Mouse (Mus musculus) layer of hippocampus, adult 11-12 months (tissue): ENCODE results near the gene Atp1a3.
"Not testable (repeated sequence)": the region's sequence is repeated elsewhere in the genome, so short reads cannot be mapped to it uniquely, and the experiment has no call there.

Source experiments
- DNase-seq: peaks from one replicate; pipeline ENCODE4 v3.0.0; 2022; ENCODE audit warnings: low spot score

The Atp1a3 gene

DNA sequence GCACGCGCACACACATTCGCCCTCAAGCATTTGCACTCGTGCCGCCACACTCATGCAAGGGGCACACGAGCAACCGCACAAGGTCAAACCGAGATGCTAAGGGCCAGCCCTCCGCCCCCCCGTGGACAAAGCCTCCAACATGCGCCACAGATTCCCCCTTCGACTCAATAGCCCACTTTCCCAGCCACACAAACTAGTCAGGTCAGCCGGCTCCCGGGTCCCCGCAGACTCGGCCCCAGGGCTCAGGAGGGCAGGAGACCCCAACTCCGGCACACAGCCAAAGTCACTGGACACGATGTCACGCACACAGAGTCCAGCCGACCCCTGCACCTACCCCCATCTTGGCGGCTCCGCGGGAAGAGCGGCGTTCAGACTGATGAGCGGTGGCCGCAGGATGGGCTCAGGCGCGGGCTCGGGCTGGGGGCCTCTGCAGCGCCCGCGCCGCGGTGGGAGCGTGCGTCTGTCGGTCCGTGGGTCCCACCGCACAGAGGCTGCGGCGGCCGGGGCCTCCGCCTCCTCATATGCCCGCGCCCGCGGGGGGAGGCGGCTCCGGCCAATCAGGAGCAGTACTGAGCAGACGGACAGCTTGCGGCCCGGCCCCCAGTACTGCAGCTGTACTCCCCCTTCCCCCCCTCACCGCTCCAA, at the start of gene Atp1a3:
Gene Atp1a3, minus strand, starts transcription at position 538 of the 645 bp plus-strand sequence.
- peak; percentile 84 for DNase-seq

DNA sequence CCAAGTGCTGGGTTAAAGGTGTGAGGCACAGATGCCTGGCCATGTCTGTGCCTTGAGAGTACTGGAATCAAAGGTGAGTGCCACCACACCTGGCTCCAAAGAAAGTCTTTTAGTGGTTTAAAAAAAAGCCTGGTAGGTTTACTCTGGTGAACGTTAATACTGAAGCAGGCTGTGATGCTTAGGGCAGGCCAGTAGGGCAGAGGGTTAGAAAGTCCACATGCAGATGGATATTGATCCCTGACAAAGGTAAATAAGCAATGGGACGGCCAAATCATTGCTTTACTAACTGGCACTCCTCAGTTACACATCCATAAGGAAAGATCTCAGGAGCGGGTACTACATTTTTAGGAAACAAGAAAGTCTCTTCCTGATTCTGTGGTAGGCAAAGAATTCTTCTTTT, 46.8 kb upstream of the Atp1a3 start:
- no peak for DNase-seq

DNA sequence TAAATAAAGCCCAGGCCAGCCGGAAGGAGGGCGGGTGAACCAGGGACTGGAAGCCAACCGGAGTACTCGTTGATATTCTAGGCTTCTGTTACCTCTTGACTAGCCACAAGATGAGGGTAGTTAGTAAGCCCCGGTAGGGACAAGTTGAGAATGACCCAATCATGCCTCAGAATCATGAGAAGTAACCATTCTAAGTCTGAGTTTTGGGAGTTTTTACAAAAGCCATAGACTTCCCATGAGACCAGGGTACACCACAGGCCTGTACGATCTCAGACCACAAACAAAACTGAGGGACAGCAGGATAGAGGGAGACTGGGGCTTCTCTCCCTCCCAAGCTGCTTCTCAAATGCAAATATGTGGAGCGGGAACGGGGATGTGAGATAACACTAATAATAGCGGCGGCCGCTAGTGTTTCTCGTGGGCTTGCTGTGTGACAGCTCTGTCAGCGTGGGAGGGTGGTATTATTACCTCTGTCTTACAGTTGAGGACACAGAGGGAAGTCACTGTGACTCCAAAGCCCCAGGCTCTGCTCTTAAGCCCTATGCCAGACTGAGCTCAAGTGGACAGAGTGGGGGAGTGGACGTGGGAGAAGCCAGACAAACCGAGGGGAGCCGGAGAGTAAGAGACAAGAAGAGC, 43.7 kb upstream of the Atp1a3 start:
- no peak for DNase-seq

DNA sequence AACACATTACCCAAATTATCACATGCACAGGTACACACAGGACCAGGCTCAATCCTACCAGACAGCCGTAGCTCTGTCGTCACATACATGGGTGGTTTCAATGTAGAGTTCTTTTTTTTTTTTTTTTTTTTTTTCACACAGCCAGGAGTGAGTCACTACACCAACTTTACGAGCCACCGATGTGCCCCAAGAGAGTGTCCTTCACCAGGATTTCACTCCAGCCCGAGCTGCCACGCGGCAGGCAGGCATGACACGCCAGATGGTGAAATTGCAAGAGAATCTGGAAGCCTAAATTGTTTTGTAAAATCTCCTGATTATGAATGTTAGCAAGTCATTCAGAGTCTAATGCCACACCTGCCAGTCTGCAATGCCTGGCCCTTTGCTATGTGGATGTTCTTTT, 41.6 kb upstream of the Atp1a3 start:
- peak; percentile 72 for DNase-seq

DNA sequence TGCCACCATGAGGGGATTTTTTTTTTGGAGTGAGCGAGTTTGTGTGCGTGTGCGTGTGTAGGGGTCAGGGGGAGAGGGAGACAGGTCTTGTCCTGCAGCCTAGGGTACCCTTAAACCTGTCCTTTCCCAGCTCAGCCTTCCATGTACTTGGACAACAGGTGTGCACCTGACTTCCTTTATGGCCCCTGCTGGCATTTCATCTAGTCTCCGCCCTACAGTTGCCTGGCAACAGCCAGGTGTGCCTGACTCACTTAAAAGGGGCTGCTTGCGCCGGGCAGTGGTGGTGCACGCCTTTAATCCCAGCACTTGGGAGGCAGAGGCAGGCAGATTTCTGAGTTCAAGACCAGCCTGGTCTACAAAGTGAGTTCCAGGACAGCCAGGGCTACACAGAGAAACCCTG, 38.8 kb upstream of the Atp1a3 start:
- not testable (repeated sequence) for DNase-seq

DNA sequence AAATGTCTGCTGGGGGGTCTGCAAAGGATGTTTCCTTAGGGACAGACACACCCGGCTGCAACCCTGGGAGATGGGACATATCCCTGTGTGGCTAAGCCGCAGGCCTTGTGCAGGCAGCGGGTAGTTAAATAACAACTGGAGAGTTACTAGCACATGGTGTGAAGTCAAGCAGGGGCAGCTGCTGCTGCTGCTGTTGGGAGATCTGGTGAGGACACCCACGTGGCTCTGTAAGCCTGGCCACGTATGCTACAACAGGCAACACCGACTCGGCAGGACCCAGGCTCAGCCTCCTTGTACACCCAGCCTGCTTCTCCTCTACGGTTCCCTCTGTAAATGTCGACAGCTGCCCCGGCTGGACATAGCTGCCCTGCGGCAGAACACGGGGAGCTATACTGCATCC, 36.2 kb upstream of the Atp1a3 start:
- DNase-seq: no peak

DNA sequence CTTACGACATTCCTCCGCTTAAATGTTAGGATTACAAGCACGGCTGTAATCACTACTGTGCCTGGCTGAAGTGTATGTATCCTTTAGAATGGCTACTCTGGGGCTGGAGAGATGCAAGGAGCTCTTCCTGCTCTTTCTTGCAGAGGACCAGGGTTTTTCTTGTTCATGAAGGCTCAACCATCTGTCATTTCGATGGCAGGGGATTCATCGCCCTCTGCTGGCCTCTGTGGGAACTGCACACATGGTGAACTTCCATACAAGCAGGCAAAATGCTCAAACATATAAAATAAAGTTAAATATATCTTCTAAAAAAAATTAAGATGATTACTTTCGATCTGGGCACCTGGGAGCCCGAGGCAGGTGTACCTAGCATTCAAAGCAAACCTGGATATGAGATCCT, 30.2 kb upstream of the Atp1a3 start:
- DNase-seq: peak; percentile 81

DNA sequence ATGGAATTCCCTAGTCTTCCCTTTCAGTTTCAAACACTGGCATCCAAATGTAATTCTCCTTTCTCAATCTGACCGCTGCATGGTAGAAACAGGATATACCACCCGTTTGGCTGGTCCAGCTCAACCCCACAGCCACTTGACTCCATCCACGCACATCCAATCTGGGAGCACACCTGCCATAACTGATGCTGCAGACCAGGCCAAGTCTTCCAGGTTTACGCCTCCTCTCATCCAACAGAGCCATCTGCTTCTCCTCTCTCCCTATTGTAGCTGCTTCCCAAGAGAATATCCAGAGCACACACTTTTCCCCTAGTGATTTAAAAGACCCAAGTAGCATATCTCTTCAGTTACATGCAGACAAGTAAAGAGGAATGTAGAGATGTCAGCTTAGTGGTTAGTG, 29.0 kb upstream of the Atp1a3 start:
- peak; percentile 54 for DNase-seq

DNA sequence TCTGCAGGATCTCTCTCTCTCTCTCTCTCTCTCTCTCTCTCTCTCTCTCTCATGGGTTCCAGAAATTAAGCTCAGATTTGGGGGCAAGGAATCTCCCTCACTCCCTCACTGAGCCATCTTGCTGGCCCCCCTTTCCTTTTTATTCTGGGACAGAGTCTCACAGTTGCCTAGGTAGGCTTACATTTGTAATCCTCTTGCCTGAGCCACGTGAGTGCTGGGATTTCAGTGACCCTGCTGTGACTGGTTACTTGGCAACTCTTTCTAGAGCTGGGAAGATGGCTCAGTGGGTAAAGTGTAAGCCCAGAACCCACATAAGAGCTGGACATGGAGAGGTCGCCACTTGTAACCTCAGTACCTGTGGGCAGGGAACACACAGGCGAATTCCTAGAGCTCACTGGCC, 25.8 kb upstream of the Atp1a3 start:
- no peak for DNase-seq

DNA sequence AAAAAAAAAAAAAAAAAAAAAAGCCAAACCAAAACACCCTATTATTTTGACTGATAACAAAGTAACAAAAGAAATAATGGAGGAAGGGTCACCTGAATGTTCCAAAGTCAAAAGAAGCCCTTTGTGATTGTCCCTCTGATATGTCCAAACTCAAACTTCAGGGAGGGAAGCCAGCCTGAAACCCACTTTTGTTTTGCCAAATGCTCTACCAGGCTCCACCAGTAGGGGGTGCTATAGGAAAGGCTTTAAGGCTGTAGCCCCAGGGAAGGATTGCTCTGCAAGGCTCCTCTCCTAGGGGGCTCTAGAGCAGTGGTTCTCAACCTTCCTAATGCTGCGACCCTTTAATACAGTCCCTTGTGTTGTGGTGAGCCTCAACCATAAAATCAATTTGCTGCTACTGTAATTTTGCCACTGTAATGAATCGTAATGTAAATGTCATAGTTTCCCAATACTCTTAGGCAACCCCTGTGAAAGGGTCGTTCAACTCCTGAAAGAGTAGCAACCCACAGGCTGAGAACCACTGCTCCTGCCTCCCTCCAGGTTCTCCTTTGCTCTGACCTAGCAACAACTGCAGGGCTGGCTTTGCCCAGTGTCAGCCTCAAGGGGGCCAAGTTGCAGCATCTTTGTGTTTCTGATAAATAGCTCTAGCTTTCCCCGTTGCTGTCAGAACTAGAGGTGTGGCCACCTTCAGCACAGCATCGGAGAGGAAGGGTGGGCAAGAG, 24.4 kb upstream of the Atp1a3 start:
- peak; percentile 81 for DNase-seq

DNA sequence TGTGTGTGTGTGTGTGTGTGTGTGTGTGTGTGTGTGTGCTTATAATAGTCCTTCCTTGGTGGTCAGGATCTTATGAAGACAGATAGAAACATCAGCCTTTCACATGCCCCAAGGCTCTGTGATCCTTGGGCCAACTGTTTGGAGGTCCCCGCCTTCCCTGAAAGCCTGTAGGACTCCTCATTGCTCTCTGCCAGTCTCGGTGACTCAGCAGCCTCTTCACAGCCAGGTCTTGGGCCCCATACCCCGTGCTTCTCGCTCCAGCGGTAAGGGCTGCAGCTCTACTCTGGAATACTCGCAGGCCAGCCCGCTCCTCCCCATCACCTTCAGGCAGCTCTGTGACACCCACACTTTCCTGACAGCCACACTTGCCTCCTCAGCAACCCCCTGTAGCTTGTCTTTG, 20.7 kb upstream of the Atp1a3 start:
- no peak for DNase-seq

DNA sequence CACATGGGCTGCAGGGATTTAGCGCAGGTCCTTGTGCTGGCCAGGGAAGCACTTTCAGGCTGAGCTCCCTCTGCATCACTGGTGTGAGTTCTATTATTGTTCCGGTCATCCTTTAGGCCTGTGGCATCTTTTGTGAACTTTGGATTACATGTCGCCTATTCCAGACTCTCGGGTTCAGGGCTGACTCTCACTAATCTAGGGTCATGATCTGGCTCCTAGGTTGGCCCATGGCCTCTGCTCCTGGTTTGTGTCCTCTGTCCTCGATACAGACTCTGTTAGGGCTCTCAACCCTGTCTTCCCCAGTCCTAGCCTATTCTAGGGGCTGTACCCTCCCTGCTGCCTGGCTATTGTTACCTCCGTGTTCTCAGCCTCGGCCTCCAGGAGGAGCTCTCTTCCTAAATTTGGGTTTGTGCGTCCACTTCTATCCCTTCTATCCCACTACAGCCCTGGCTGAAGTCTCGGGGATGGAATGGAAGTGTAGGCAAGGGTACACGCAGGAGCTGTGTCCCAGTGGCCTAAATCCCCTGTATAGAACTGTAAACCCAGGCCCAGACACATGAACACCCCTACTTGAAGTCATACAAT, 20.2 kb upstream of the Atp1a3 start:
- no peak for DNase-seq

DNA sequence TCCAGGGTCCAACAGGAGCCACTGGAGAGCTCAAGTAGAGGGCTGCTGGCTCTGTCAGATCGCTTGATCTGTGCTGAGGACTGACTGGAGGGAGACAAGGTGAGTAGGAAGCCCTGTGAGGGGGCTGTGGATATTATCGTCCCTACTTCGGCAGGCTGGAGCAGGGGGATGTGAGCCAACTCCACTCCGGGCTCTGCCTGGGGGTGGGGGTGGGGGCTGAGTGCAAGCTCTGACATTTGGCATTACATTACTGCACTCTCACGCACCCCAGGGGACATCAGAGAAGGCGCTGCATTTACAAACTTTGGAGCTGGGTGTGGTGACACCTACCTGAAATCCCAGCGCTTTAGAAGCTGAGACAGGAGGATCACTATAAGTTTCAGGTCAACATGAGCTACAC, 5.8 kb upstream of the Atp1a3 start:
- no peak for DNase-seq

DNA sequence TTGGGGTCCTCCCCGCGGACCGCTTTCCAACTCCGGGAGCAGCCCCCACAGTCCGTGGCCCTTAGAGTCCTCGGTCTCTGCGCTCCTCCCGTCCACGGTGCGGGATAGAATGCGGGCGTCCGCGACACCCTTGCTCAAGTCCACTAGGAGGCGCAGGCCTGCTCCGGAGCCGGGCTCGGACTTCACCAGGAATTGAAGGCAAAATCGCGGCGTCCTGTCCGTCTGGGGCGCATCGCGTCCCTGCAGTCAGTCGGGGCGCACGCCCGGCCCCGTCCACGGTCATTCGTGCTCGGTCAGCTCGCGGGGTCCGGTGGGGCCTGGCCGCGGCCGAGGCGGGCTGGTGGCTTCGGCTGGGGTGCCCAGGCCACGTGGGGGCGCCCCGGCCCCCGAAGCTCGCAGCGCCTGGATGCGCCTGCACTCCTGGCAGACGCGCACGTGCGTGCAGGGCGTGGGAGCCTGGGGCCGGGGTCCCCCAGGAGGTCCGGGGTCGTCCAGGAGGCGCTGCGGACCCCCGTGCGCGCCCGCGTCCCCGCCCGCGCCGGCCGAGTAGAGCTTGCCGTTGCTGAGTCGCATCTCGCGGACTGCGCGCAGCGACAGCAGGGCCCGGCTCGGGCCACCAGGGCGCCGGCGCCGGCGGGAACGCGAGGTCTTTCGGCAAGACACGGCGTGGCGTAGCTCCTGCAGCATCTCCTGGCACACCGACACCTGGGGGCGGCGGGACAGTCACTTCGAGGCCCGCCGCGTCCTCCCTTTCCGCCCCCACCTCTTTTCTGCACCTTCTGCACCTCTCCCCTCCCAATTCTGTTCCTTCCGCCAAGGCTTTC, 4.5 kb upstream of the Atp1a3 start:
- DNase-seq: peak; percentile 68

DNA sequence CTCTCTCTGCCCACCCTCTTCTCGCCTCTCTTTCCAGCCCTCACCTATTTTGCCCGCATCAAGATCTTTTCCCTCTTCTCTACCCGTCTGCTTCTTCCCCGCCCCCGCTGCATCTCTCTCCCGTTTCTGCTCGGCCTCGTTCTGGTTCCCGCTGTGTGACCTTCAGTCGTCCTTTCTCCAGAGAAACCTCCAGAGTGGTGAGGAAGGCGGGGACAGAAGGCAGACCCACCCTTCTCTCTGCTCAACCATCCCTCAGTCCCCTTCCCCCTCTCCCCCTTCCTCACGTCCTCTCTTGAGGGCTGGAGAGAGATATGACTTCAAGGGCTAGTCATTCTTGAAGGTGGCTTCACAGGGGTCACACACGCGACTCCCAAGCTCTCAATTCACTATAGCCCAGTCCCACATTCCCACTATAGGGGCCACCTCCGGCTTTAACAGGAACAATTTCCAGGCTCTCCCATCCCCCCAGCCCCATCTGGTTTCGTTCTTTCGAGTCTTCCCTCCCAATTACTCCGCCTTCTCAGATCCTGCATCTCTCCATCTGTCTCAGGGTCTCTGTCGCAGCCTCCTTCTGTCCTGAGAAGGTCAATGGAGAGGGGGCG, 3.4 kb upstream of the Atp1a3 start:
- peak; percentile 73 for DNase-seq

DNA sequence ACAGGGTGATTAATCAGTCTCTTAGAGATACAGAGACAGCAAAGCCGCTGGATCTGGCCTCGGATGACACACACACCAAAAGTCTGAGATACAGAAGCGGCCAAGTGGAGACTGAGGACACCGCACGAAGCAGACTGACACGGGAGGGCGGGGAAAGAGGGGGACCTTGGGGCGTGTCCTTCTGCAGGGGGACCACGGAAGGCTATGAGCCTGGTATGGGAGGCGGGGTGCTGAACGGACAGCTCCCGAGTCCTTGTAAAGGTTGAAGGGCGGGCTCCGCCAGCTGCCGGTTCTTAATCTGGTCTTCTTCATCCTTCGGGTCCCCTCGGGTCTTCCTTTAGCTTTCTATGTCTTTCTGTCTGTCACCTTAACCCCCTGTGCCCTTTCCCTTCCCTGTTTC, 2.9 kb upstream of the Atp1a3 start:
- peak; percentile 52 for DNase-seq

DNA sequence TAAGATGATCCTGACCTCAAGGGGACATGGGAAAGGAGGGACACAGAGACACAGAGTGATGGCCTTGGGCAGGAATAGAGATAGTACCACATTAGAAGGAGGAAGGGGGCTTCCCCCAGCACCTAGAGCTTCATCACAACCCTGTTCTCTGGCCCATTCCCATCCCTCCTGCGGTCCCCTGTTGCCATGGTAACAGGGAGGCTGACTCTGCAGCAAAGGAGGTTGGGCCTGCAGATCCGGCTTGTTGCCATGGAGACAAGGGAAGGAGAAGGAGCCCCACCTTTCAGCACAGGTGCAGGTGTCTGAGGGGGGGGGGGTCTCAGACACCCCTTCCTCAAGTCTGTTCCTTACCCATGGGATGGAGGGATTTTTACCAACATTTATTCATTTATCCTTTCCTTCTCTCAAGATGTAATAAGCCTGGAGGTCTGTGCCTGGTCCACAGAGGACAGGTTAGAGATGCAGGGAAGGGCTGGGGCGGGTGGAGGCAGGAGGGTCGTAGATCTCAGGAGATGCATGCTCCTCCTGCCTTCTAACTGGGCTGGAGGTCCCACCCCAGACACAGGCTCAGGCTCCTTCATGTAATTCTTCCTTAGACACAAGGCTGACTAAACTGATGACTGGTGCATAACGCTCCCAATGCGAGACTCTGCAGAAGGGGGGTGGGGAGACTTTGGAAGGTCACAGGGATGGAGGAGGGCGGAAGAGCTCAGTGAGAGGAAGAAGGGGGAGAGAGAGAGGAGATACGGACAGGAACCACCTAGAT, 2.0 kb upstream of the Atp1a3 start:
- peak; percentile 77 for DNase-seq

DNA sequence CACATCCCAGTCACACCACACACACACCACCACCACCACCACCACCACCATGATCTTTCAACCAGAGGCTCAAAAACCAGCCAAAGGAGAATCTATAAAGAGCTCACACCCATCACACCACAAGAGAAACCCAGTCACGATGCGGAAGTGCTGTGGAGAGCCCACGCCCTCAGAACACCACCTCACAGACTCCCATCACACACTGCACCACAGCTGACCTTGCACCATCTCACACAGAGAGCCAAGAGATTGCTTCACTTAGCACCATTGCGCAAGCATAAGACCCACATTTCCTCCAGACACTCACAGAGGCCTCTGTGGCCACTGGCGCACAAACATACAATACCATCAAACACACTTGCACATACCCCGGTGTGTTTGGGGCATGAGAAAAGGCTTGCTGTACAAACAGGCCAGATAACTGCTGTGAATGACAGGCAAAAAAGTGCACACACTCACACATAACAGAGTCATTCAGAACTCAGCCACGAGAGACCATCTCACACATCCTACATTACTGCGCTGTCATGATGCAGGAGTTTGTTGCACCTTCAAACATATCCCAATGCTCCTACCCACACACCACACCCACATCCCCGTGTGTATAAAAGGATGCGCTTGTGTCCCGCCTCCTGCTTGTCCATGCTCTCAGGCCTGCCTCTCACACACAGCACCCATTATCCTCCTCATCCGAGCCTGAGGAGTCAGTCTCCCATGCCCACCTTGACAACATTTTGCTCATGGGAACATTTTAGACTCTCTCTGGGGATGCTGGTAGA, 1.0 kb upstream of the Atp1a3 start:
- DNase-seq: peak; percentile 68

DNA sequence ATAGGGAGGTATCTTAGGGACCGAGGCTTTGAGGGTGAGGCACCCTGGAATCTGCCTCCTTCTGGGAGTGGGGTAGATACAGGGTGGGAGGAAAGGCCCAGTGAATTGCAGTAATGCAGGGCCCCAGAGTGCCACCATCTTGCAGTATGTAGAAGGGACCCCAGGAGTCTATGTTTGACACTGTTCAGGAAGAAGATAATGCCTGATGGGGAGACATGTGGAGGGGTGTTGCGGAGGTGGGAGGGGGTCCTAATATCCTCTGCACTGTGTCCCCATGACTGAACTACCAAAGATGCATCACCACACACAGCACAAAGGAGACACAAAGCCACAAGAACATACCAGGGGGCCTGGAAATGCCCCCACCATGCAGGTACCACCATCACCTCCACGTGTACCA, 413 bp upstream of the Atp1a3 start:
- DNase-seq: no peak

DNA sequence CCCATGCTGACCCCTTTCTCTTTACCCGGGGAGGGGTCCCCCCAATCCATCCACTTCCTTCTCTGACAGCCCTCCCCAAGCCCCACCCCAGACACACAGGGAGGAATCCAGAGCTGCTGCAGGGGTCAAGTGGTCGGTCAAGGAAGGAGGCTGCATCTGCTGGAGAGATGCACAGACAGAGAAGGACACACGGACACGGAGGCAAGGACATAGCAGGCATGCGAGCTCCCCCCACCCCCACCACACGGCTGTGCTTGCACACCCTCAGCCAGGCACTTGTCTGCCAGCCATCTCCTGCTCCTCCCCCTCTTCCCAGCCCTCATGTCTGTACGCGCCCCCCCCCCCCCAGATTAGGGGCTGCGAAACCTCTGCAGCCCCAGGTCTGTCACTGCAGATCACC, 952 bp downstream of the Atp1a3 start:
- no peak for DNase-seq
